Mouse (Mus musculus): ENCODE measurements around the gene Ptgis.

DNA sequence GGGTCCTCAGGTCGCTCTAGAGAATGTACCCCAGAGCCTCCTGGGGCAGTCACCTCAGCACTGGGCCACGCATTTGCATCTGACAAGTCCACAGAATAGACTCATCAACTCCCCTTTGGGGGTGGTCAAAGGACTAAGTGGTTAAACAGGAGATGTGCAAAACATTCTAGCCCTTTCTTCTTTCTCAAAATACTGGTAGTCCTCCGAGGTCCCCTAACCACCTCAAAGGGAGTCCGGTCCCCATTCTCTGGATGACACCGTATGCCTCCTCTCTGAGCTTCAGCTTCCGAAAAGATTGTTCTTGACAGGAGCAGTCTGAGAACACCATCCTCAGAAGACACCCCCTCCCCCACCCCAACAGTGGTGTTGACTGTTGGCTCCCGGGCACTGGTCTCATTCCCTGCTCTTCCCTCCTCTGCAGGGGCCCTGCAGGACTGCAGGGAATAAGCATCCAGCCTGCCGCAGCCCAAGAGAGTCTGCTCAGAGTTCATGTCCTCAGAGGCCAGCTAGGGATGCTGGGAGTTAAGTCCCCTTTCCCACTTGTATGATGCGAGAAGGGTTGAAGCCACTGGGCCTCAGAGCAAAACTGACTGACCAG lies 84.2 kb downstream of the Ptgis start:
- TF ChIP-seq USF1 (IDR thresholded peaks at IDR 0.05; ENCODE audit: low read depth) = no peak
- TF ChIP-seq MYOG (IDR thresholded peaks at IDR 0.05; ENCODE audit: control insufficient read depth, extremely low read depth, insufficient read length) = no peak
- no peak for TF ChIP-seq MAX (IDR thresholded peaks at IDR 0.05)
- no peak for TF ChIP-seq CTCF (IDR thresholded peaks at IDR 0.05; ENCODE audit: control insufficient read depth, insufficient read depth, insufficient read length)
- TF ChIP-seq MYOD1 (IDR thresholded peaks at IDR 0.05; ENCODE audit: control insufficient read depth, insufficient read length, low read depth) = no peak
- TF ChIP-seq CEBPB (IDR thresholded peaks at IDR 0.05; ENCODE audit: low read depth) = no peak
- no peak for TF ChIP-seq FOSL1 (IDR thresholded peaks at IDR 0.05; ENCODE audit: insufficient read depth, low read length, poor library complexity, severe bottlenecking)
